Mouse (Mus musculus) myocyte (in vitro differentiated cells): ENCODE data around the gene Tex21.

Source experiments
- E2F4 ChIP-seq: IDR thresholded peaks from one replicate; pipeline ENCODE4 v1.6.1; 2011; ENCODE audit warnings: mild to moderate bottlenecking, control low read depth, moderate library complexity; ENCODE audit not compliant: insufficient read depth
- MYOD1 ChIP-seq, 3 experiments: IDR thresholded peaks; one replicate each; pipeline ENCODE4 v1.6.1; 2011; ENCODE audit warnings: control low read depth in 2 of 3, low read depth in 2 of 3, mild to moderate bottlenecking in 2 of 3, moderate library complexity in 1 of 3; ENCODE audit not compliant: insufficient read length in 2 of 3, control insufficient read depth in 1 of 3
- POLR2A ChIP-seq: IDR thresholded peaks from one replicate; pipeline ENCODE4 v1.6.1; 2011; ENCODE audit warnings: low read depth, mild to moderate bottlenecking, control low read depth, moderate library complexity; ENCODE audit not compliant: insufficient read length
- POLR2AphosphoS2 ChIP-seq: IDR thresholded peaks from one replicate; pipeline ENCODE4 v1.6.1; 2011; ENCODE audit warnings: low read depth, control low read depth; ENCODE audit not compliant: insufficient read length
- SRF ChIP-seq: IDR thresholded peaks from one replicate; pipeline ENCODE4 v1.6.1; 2011; ENCODE audit warnings: low read depth; ENCODE audit not compliant: control insufficient read depth, insufficient read length
- TCF12 ChIP-seq: IDR thresholded peaks from one replicate; pipeline ENCODE4 v1.6.1; 2011; ENCODE audit warnings: mild to moderate bottlenecking, control low read depth; ENCODE audit not compliant: poor library complexity, insufficient read depth, severe bottlenecking

DNA sequence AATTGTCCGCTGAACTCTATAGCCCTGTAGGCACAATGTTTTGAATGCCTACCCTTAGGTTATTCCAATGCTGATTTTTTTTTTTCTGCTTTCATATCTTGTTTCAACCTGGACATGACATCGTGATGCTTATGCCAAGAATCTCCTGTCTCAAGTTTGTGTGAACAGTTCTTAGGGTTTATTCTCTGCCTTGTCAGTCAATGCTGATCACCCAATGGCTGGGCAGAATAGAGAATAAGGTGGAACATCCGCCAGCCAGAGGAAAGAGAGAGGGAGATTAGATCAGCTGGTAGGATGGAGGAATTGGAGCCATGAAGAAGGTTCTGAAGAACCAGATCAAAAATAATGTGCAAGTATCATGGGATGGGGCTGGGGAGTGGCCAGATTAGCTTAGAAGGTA, 14.1 kb upstream of the Tex21 start:
- no peak for TF ChIP-seq POLR2A
- TF ChIP-seq E2F4, result no peak
- no peak for TF ChIP-seq MYOD1 (IDR thresholded peaks at IDR 0.05; ENCODE audit: control insufficient read depth in 1 of 3, insufficient read length in 2 of 3, low read depth in 2 of 3)
- TF ChIP-seq POLR2AphosphoS2, result no peak
- no peak for TF ChIP-seq SRF
- no peak for TF ChIP-seq TCF12
